Mouse (Mus musculus) fibroblast of lung, adult 2 months (primary cell): ENCODE data around the gene Hrh2.

ENCODE experiments used
- DNase-seq: peaks from one replicate; pipeline ENCODE4 v3.0.0-alpha.2; 2011; ENCODE audit warnings: low read depth

Gene Hrh2

DNA sequence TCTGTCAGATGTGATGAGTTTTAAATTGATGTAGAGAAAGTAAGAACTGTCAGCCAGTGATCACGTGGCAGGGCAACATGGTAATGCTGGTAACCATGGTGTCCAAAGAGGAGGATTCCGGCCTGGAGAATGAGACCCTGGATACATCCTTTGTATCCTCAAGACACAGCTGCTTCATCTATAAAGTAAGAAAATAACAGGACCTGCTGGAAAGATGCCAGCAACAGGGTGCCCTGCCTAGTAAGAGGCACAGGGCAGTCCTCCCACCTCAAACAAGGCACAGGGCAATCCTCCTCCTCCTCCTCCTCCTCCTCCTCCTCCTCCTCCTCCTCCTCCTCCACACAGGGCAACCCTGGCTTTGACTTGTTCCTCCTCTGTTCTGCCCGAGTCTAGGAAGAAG lies 77.2 kb downstream of the Hrh2 start:
- DNase-seq: no peak

DNA sequence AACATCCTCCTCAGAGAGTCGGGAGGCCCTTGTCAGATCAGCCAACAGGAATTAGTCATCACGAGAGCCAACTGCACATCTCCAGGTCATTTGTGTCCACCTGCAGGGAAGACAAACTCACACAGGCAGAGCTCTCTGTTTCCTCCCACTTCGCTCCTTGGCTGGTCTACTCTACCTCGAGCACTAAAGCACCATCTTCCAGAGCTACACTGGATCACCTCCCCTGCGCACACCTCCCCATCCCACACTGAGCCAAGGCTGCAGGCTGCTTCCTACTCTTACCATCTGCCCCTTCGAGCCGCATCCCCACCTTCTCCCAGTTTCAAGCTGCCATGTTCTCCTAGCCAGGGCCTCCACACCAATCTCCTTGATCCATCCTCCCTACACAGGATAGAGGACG lies 77.7 kb downstream of the Hrh2 start:
- DNase-seq: no peak

DNA sequence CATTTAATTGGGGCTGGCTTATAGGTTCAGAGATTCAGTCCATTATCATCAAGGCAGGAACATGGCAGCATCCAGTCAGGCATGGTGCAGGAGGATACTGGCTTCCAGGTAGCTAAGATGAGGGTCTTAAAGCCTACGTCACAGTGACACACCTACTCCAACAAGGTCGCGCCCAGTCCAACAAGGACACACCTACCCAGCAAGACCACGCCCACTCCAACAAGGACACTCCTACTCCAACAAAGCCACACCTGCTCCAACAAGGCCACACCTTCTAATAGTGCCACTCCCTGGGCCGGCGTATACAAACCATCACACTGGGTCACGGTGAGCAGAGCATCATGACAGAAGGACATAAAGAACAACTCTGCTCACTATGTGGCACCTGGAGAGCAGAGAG lies 80.1 kb downstream of the Hrh2 start:
- DNase-seq: no peak

DNA sequence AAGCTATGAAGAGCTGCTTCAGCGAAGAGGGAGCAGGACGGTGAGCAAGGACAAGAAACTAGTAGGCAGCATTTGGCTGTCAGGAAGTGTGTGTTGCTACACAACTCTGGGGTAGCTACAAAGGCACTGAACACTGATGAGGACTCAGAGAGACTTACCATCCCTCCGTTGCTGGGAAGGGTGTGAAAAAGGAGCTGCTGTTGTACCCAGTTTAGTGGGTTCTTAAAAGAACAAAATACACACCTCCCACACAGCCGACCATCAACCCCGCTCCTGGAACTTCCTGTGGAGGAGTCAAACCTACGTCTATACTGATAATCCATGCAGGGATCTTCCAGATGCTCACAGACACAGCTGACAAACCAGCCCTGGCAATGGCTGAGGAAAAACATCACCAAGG lies 85.5 kb downstream of the Hrh2 start:
- DNase-seq: no peak

DNA sequence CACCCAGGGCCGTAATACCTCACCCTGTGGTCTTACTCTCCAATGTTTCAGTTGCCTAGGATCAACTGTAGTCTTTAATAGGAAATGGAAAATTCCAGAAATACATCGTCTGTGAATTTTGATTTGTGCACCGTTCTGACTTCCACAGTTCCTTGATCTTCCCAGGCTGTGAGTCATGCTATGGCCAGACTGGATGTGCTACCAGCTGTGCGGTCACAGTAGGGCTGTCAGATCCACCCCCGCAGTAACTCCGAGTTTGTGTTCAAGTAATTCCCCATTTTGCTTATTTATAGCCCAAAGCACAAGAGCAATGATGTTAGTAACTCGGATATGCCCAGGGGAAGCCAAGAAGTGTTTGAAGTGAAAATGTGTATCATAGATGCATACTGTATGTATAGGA lies 88.4 kb downstream of the Hrh2 start:
- DNase-seq: peak; percentile 30

DNA sequence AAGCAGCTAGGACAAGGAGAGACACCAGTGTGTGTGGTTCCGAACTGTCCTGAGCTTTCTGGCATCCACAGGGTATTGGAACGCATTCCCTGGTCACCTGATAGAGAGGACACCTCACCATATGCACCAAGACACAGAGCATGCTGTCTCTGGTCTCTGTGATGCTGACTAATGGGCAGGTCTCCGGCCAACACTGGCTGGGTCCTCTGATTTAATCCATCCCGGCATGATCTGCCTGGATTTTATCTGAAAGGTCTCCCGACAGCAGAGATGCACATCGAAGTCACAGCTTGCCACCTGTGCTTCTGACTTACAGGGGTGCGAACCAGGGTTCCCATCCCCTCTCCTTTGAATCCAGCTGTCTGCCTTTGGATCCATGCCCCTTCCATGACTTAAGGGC lies 89.2 kb downstream of the Hrh2 start:
- DNase-seq: no peak

DNA sequence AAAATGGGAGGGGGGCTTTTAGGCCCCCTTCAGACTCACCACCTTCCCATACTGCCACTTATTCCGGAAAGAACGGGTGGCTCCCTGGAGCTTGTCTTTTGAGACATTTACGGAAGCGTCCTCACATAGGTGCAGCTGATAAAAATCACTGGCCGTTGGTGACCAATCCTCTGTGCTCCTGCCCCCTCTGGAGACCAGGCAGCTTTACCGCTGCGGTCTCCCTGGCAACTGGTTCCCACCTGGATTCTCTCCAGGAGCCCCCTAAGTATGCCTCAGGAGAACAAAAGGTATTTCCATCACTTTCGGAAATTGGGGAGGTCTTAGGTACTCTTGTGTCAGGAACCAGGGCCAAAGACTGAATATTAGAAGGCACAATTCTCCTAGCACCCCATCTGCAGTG lies 89.7 kb downstream of the Hrh2 start:
- DNase-seq: no peak

DNA sequence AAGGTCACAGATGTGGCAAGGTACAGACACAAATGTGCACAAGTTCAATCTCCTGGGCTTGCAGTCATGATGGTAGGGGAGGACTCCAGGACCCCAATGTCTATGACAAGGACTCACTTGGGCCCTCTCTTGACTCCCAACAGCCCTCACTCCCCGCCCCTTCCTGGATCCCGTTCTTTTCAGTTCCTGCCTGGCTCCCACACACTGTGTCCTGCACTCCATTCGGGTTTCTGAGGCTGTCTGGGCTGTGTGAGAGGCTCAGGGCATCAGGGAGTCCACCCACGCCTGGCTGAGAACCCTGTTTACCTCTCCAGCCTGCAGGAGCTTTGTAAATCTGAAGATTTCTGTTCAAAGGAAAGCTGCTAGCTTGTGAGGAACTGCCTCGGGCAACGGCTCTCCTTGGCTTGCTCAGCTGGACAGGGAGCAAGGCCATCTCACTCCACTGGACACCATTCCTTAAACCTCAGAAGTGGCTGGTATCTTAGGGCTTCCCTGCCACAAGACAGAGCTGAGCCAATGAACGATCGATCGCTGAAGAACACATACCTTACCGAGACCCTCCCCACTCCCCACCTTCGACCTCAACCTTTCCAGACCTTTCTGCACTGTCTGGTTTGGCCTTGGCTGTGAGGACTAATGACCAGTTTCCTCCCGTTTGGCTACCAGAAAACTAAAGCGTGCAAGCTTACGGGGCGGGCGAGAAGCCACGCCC lies 90.4 kb downstream of the Hrh2 start:
- DNase-seq: no peak

DNA sequence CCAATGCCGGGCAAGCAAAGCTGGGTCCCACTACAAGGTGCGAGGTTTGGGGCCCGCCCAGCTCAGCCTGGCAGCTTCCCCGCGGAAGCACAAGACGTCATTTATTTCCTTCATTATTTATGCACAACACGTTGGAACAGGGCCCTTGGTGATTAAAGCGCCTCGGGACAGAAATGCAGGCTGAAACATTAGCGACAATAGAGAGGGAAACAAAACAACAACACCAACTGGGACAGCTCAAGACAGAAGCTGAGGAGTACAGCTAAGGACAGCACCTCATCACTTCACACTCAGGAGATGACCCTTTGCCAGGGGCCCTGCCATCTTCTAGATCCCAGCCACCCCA lies 90.9 kb downstream of the Hrh2 start:
- DNase-seq: no peak
